Mouse (Mus musculus): ENCODE data around the gene Tprkb.

DNA sequence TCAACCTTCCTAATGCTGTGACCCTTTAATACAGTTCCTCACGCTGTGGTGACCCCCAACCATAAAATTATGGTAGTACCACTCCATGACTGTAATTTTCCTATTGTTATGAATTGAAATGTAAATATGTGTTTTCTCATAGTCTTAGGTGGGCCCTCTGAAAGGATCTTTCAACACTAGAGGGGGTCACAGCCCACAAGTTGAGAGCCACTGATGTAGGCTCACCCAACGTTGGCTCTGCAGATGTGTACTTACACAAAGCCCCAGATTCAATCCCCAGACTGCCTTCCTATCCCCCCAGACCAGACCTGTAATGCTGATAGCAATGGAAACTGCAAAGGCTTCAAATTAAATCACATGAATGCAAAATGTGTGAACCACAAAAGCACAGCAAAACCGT lies 24.0 kb downstream of the Tprkb start:
- TF ChIP-seq CTCF (IDR thresholded peaks at IDR 0.05; ENCODE audit: low read depth) (peak; percentile 33; the same call in 1 of the 2 replicates), EP300 (IDR thresholded peaks at IDR 0.05; ENCODE audit: low read depth) (no peak)

Data from liver, postnatal 0 days (tissue).